Mouse (Mus musculus) embryonic stem cell, embryonic (primary cell): ENCODE measurements around the gene Plau.

Experiments used
- CTCF ChIA-PET, 4 experiments: fragments of 300-600 bp in 2 of 4; fragments of 350-600 bp in 2 of 4; sonication (Branson Sonifier 250); formaldehyde crosslinking; loops; one replicate each; lab custom pipeline; 2022; ENCODE audit warnings: inconsistent platforms in 2 of 4; lab: Charles Lee
- POLR2A ChIA-PET, 4 experiments: fragments of 300-600 bp in 2 of 4; fragments of 350-600 bp in 2 of 4; sonication (Branson Sonifier 250); formaldehyde crosslinking; loops; one replicate each; lab custom pipeline; 2022; ENCODE audit warnings: antibody characterized with exemption in 4 of 4, inconsistent platforms in 1 of 4; lab: Charles Lee

Plau gene

DNA sequence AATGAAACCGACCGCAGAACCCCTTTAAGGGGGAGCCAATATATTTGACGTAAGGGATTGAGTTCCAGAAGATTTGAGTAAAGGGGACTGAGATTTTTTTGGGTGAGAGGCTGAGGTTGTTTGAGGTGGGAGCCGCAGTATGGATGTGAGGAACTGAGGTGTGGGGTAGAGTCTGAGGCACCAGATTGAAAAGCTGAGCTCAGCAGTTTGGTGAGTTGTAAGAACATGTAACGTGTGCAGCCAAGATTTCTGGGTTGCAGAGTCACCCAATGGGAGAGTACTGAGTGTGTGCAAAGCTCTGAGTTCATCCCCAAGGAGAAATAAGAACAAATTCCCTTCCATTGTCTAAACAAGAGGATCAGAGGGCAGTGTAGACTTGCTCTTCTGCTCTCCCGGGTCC lies 38.2 kb upstream of the Plau start:
- POLR2A ChIA-PET: interaction anchor here in 3 of 4 experiments (0.6 to 2.8 kb wide), 19 partner anchors 8 to 509 kb away, joined by 3 to 11 read pairs (median 3); partner anchors contain the start of genes Vcl (in 2 of the 3), Adk (in 1 of the 3), Ap3m1 (in 1 of the 3) and Chchd1 (in 1 of the 3)

DNA sequence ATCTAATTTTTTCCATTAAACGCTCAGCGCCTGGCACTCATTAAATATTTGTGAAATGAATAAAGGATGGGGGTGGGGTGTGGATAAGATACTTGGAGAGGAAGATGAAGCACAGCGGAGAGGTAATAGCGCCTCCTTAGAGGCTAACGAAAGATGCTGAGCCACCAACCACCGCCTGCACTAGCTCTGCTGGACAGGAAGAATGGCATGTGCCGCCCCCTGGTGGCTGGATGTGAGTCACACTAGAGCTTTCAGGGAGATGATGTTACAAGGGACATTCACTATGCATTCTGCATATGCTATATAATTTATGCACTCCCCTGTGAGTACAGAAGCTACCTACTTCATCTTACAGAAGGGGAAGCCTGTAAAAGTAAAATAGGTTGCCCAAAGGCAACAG lies 37.7 kb upstream of the Plau start:
- CTCF ChIA-PET: interaction anchor here (0.5 to 2.1 kb wide), 64 partner anchors 9 to 949 kb away, joined by 3 to 11 read pairs (median 3); partner anchors contain the start of genes Adk (in 2 of the 4), Ap3m1 (in 2 of the 4), Fut11 (in 1 of the 4) and Vcl (in 1 of the 4)
- POLR2A ChIA-PET: interaction anchor here in 3 of 4 experiments (0.6 to 2.8 kb wide), 19 partner anchors 9 to 508 kb away, joined by 3 to 11 read pairs (median 3); partner anchors contain the start of genes Vcl (in 3 of the 3), Adk (in 1 of the 3), Ap3m1 (in 1 of the 3) and Chchd1 (in 1 of the 3)

More for the DNA sequence above, 38.2 kb upstream of the Plau start:
- CTCF ChIA-PET: interaction anchor here (0.5 to 2.1 kb wide), 52 partner anchors 9 to 1477 kb away, joined by 3 to 11 read pairs (median 4); partner anchors contain the start of genes Adk (in 2 of the 4), Ap3m1 (in 2 of the 4), Fut11 (in 1 of the 4) and Vcl (in 1 of the 4)

DNA sequence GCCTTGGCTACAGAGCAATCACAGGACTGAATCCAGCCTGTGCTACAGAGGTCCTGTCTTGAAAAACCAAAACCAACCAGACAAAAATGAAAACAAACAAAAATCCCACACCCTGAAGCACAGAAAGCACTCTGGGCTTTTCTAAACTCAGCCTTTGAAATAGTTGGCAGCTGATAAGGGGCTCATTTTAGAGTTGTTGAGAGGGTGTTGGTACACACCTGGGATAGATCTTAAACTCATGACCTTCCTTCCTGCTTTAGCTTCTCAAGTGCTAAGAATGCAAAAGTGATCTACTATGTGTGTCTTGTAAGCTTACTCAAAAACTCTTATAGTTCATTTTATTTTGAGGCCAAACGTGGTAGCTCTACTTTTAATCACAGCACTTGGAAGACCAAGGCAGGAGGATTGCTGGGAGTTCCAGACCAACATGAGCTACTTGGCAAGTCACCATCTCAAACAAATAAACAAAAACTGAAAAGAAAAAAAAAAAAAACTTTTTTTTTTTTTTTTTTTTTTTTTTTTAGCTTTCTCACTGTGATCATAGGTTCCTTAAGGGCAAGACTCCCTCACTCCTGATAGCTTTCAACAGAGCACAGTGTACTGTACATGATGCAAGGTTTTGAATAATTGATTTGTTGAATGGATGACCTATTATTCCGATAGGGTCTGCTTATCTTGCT lies 33.4 kb upstream of the Plau start:
- POLR2A ChIA-PET: interaction anchor here (0.6 to 4.2 kb wide), 25 partner anchors 9 to 526 kb away, joined by 3 to 29 read pairs (median 4); partner anchors contain the start of genes Vcl (in 3 of the 4), Adk (in 2 of the 4), Ap3m1 (in 2 of the 4) and Camk2g (in 1 of the 4)
- CTCF ChIA-PET: interaction anchor here (0.5 to 3.0 kb wide), 78 partner anchors 8 to 939 kb away, joined by 3 to 22 read pairs (median 4); partner anchors contain the start of genes Plau (in 2 of the 4), Anxa7 (in 1 of the 4), Camk2g (in 1 of the 4) and Cfap70 (in 1 of the 4)

DNA sequence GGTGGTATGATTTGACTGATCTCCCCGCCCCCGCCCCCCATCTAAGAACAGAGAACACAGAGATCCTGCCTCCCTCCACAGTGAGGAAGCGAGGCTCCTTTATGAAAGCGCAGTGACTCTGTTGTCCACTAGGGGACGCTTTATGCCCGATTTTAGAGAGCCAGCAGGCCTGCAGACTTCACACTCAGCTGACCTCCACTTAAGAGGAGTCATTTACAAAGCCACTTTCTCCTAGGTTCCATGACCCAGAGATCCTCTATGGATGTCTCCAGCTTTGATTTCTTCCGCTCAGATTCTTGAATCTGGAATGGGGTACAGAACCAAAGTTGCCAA lies 32.9 kb upstream of the Plau start:
- POLR2A ChIA-PET: interaction anchor here (0.6 to 4.2 kb wide), 28 partner anchors 10 to 526 kb away, joined by 3 to 29 read pairs (median 4); partner anchors contain the start of genes Vcl (in 3 of the 4), Adk (in 2 of the 4), Ap3m1 (in 2 of the 4) and Camk2g (in 1 of the 4)
- CTCF ChIA-PET: interaction anchor here (0.6 to 3.0 kb wide), 78 partner anchors 7 to 938 kb away, joined by 3 to 22 read pairs (median 4); partner anchors contain the start of genes Plau (in 2 of the 4), Anxa7 (in 1 of the 4), Camk2g (in 1 of the 4) and Cfap70 (in 1 of the 4)

DNA sequence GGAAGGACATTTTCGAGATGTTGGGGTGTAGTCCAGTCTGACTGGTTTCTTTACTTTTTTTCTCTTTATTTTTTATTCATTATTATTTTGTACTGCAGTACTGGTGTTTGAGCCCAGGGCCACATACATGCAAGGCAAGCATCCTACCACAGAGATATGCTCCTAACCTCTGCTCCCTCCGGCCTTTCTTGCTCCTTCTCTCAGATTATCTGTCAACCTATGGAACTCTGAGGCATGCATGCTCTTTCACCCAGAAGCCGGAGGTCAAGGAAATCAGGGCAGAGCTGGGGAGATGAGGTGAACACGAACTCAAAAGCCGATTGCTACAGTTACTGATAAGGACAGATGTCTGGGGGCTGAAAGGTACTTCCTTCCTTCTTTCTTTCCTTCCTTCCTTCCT lies 32.0 kb upstream of the Plau start:
- CTCF ChIA-PET: interaction anchor here in 3 of 4 experiments (0.6 to 3.0 kb wide), 16 partner anchors 10 to 936 kb away, joined by 3 to 22 read pairs (median 6); partner anchors contain the start of genes Camk2g (in 1 of the 3) and Cfap70 (in 1 of the 3)
- POLR2A ChIA-PET: interaction anchor here in 3 of 4 experiments (0.6 to 4.2 kb wide), 19 partner anchors 11 to 270 kb away, joined by 3 to 29 read pairs (median 4); partner anchors contain the start of genes Vcl (in 2 of the 3), Adk (in 1 of the 3), Ap3m1 (in 1 of the 3) and Camk2g (in 1 of the 3)

DNA sequence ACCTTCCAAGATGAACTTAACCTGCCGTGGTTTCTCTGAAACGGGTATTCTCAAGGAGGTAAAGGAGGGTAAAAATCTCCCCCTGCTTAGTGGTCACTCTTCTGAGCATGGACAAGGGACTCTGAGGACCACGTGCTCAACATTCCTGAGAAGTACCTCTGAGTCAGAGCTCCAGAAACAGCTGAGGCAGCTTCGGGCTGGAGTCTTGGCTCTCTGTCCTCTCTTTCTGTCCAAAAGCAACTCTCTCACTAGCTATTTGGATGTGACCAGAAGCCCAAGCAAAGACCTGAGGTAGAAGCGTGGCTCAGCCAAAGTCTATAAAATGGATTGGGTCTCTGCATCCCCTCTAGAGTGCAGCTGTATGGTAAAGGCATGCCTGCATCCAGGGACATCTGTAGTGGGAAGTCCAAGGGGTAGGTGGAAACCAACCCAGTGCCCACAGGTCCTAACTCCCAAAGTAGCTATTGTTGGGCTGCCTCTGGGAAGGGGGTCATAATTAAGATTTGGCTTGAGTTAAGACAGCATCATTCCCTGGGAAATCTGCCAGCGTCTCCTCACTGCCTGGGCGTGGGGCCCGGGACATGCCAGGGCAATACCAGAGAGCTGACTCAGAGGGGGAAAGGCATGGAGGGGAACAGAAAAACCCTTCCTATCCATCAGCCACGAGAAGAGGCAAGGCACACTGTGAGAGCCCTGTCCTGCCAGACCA lies 31.3 kb upstream of the Plau start:
- POLR2A ChIA-PET: interaction anchor here in 2 of 4 experiments (0.7 to 4.2 kb wide), 17 partner anchors 11 to 247 kb away, joined by 3 to 29 read pairs (median 3); partner anchors contain the start of genes Vcl (in 2 of the 2), Adk (in 1 of the 2), Ap3m1 (in 1 of the 2) and Camk2g (in 1 of the 2)
- CTCF ChIA-PET: interaction anchor here in 3 of 4 experiments (0.5 to 3.0 kb wide), 8 partner anchors 10 to 191 kb away, joined by 3 to 20 read pairs (median 4); partner anchors contain the start of gene Camk2g (in 1 of the 3)

DNA sequence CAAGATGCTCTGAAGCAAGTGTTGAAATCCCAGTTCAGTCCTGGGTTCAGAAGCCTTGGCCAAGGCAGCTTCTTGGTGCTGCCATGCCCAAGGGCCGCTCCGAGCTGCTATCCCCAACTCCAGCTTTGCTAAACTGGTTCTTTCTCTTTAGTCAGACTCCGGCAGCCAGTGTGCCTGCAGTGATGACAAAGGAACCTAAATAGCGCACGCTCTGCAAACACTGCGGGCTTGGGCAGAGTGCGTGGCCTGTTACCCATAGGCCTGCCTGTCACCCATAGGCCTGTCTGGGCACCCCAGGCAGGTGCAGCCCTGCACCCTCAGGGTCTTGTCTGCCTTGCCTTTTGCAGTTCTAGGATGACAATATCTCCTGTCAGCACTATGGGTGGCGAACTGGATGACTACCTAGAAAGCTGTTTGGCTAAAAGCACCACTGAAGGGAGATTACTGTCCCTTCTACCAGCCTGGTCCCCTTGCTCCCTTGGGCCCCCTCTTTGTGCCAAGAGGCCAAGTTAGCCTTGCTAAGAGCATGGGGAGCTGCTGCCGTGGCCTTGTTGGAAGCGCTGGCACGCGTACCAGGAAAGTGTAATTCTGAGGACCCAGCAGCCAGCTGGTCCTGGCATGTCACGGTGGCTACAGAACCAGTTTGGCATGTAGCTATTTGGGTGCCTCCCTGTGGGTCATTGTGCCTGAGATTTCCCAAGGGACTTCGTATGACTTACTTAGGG lies 30.2 kb upstream of the Plau start:
- ChIA-PET CTCF (interaction anchor here in 3 of 4 experiments (0.5 to 1.2 kb wide), 6 partner anchors 20 to 965 kb away, joined by 3 read pairs; no protein-coding TSS in a partner anchor), POLR2A (interaction anchor here in 3 of 4 experiments (0.6 to 4.2 kb wide), 20 partner anchors 8 to 499 kb away, joined by 3 to 29 read pairs (median 3); partner anchors contain the start of genes Camk2g (in 1 of the 3) and Sec24c (in 1 of the 3))

DNA sequence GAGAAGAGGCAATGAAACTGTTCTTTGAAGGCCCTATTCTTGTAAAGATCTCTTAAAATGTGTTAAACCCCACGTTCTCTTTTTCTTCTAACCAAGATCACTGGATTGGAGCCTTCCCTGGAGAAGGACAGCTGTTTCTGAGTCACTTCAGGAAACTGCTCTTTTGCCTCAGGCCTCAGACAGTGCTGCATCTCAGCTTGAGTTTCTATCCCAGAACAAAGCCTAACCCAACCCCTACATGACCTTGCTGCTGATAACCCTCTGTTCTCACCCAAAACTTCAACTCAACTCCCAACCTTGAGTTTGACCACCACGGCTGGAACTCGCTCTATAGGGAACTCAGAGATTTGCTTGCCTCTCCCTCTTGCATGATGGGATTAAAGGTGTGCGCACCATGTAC lies 27.1 kb upstream of the Plau start:
- ChIA-PET CTCF (interaction anchor here in 1 of 4 experiments (0.6 kb wide), 1 partner anchor 88 kb away, joined by 3 read pairs; no protein-coding TSS in a partner anchor), POLR2A (interaction anchor here in 2 of 4 experiments (0.5 to 1.3 kb wide), 3 partner anchors 36 to 246 kb away, joined by 3 to 4 read pairs (median 4); partner anchors contain the start of gene Vcl (in 1 of the 2))

DNA sequence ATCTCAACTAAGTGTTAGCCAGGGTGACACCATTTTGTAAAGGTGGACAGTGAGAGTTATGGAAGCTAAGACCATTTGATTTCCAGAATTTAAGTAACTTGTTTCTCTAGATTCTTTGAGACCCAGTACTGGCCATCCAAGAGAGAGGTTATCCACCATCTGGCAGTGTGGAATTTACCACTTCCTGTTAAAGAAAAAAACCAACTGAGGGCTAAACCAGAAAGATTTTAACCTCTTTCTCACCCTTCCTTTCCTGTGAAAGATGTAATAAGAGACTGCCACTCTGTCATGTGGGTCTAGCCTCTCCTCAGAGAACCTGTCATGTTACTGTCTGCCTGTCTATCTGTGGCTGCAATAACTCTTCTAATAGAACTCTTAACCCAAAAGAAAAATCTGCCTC lies 26.6 kb upstream of the Plau start:
- POLR2A ChIA-PET: interaction anchor here in 2 of 4 experiments (1.0 to 1.6 kb wide), 4 partner anchors 10 to 120 kb away, joined by 3 to 9 read pairs (median 4); partner anchors contain the start of gene Vcl (in 2 of the 2)

DNA sequence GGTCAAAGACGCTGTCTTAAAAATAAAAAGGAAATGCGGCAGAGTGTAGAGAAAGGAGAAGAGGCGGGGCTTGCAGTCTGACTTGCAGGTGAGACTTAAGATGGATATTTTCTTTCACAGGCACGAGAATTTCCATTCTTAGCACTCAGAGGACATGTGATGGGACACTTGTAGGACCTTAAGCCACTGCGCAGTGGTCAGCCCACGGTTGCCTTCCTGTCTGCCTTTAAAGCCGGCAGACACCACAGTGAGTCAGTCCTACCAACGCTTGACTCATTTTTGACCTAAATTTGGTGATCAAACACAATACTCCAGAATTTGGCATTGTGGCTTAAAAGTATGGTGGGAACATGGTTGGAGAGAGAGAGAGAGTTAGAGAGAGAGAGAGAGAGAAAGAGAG lies 25.2 kb upstream of the Plau start:
- POLR2A ChIA-PET: interaction anchor here in 1 of 4 experiments (0.7 to 1.6 kb wide), 2 partner anchors 8 to 118 kb away, joined by 5 to 9 read pairs; partner anchors contain the start of gene Vcl
- CTCF ChIA-PET: interaction anchor here in 3 of 4 experiments (0.6 to 0.9 kb wide), 4 partner anchors 8 to 18 kb away, joined by 3 to 5 read pairs (median 3); partner anchors contain the start of gene Camk2g (in 1 of the 3)

More for the DNA sequence above, 26.6 kb upstream of the Plau start:
- CTCF ChIA-PET: no interaction called here

DNA sequence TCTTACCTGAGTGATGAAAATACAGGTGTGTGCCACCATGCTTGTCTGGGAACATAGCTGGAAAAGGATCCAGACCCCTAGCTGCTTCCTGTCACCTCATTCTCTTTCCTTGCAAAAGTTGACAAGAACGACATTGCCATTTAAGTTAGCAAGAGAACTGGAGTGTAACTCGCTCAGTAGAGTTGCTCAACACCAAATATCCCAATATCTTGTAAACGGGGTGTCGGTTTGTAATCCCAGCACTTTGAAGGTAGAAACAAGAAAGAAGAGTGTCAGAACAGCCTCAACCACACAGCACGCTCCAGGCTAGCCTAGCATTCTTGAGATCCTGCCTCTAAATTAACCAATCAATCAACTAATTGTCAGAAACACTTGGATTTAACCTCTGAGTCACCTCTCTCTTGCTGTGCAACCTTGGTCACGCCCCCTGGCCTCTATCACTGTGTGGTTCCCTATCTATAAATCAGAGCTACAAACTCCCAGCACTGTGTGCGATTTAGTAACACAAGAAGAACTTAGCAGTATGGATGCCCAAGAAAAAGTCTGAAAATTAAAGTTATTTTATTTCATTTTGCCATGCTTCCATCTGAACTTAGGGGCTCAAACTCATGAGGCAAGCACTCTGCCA lies 24.6 kb upstream of the Plau start:
- POLR2A ChIA-PET: no interaction called here
- CTCF ChIA-PET: interaction anchor here in 1 of 4 experiments (0.7 kb wide), 1 partner anchor 18 kb away, joined by 5 read pairs; the partner anchor contains the start of gene Camk2g

DNA sequence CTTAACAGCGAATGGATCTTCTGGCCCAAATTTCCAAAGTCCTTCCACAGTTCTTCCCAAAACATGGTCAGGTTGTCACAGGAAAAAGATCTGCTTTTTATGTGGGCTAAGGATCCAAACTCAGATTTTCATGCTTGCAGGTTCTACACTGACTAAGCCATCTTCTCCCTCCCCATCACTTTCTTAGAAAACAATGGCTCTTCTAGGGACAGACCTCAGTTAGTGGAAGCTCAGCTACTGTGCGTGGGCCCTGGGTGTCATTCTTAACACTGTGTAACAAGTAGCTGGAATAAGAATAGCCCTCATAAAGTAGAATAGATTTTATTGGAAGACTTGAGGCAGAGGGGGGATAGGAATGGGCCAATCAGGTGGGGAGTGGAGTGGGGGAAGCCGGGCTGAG lies 21.0 kb upstream of the Plau start:
- ChIA-PET POLR2A (interaction anchor here in 1 of 4 experiments (0.9 kb wide), 1 partner anchor 22 kb away, joined by 4 read pairs; no protein-coding TSS in a partner anchor), CTCF (no interaction called here)

DNA sequence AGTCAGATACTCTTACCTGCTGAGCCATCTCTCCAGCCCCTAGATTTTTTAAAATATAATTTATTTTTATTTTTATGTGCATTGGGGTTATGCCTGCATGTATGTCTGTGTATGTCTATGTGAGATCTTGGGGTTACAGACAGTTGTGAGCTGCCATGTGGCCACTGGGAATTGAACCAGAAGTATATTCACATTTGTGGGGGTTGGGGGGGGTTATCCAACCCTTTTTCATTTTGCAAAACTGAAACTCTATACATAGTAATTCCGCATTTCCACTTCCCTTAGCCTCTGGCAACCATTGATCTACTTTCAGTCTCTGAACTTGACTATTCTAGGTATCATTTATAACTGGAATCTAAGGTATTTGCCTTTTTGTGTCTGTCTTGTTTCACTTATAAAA lies 11.9 kb upstream of the Plau start:
- ChIA-PET POLR2A (no interaction called here), CTCF (interaction anchor here in 1 of 4 experiments (0.6 kb wide), 1 partner anchor 469 kb away, joined by 4 read pairs; no protein-coding TSS in a partner anchor)

DNA sequence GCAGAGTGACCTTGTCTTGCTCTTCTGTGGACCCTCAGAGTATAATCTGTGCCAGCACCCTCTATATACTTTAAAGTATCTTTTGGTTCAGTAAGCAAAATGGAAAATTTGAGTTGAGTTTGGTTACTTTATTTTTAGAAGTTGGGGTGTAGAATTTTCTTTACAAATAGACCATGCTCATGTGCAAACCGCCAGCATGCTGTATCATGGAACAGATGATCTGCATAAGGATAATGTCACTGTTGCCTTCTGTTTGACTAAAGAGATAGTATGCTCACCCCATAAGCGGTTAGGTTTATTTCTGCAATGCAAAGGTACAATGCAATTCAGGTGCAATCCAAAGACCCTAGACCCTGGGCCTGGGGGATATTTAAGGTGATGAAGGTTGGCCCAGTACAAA lies 10.9 kb upstream of the Plau start:
- CTCF ChIA-PET: no interaction called here
- POLR2A ChIA-PET: no interaction called here

DNA sequence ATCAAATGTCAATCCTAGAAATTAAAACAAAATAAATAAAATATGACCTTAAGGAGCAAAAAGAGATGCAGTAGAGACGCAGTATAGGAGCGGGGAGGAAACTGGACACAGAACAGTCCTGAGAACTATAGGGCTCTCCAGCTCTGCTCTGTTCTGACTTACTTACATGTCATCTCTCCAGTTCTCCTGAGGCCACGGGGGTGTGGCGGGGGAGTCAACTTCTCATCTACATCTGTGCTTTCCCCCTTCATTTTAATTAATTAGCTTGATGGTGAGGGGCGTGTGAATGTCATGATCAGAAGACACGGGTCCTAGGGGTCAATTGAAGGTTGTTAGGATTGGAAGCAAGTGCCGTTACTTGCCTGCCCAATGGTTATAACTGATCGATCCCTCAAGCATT lies 9.4 kb upstream of the Plau start:
- CTCF ChIA-PET: no interaction called here

DNA sequence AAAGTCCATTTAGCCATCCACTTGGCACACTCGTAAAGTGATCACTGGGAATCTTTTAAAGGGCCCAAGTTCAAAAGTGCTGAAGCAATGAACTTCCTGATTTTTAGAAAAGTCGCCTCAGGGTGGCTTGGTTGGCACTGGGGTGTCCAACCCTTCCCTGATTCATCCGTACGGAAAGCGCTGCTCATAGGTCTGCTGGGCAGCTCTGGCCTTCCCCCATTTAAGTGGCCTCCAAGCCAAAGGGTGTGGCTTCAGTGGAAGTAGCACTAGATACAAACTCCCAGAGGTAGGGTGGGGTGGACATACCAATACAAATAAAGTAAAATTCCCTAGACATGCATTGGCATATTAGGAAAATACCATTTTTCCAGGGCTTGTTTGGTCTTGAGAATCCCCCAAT lies 9.0 kb upstream of the Plau start:
- CTCF ChIA-PET: no interaction called here
- POLR2A ChIA-PET: interaction anchor here in 3 of 4 experiments (0.6 to 1.7 kb wide), 5 partner anchors 9 to 102 kb away, joined by 3 to 6 read pairs (median 4); partner anchors contain the start of genes Vcl (in 2 of the 3) and Plau (in 1 of the 3)

More for the DNA sequence above, 9.4 kb upstream of the Plau start:
- POLR2A ChIA-PET: interaction anchor here in 2 of 4 experiments (0.6 to 1.7 kb wide), 4 partner anchors 9 to 102 kb away, joined by 3 to 6 read pairs (median 4); partner anchors contain the start of genes Vcl (in 2 of the 2) and Plau (in 1 of the 2)
